Mouse (Mus musculus) Patski (cell line): ENCODE data around the gene Ndufb5. TPM values are rescaled to one million over a fixed set of nuclear protein-coding genes. Genes with fewer than 3 reads are reported as not detected.

Experiments
- ATAC-seq: fragments of 100-300 bp; one replicate; pipeline ENCODE4 v1.8.0; 2021
- CTCF ChIA-PET: fragments of 350-600 bp; sonication (Branson Sonifier 250); formaldehyde crosslinking; loops from one replicate; lab custom pipeline; 2022; ENCODE audit warnings: inconsistent platforms; lab: Charles Lee
- POLR2A ChIA-PET: fragments of 350-600 bp; sonication (Branson Sonifier 250); formaldehyde crosslinking; loops from one replicate; lab custom pipeline; 2022; ENCODE audit warnings: antibody characterized with exemption, inconsistent platforms; lab: Charles Lee
- DNase-seq: peaks from one replicate; pipeline ENCODE4 v3.0.0-alpha.2; 2011; ENCODE audit warnings: low read depth, low spot score
- H3K27me3 ChIP-seq: fragments of 371-371 bp; one replicate; pipeline ENCODE4 v1.5.1; 2021
- CTCF ChIP-seq: fragments of 100-300 bp; IDR thresholded peaks from one replicate; pipeline ENCODE4 v1.5.1; 2021
- in situ Hi-C: fragments of 300-500 bp; cut with MboI; formaldehyde crosslinking; loops from 3 replicates; pipeline ENCODE4 v1.11.1; 2018; ENCODE audit warnings: low pct_unique_long_range_greater_than_20kb, mixed read lengths
- polyA plus RNA-seq: library from polyadenylated mRNA; unstranded; gene quantifications from one replicate; pipeline ENCODE4 v1.2.3, GENCODE M21; 2021

Gene Ndufb5
- polyA plus RNA-seq = 385 TPM

GRCm38 (mm10) chr3:32736244-32737171 lies at the start of gene Ndufb5:
Gene Ndufb5 (plus strand): TSS chr3:32736990.
- POLR2A ChIA-PET = interaction anchor here (0.5 to 1.7 kb wide), 6 partner anchors 9 to 949 kb away, joined by 3 to 4 read pairs (median 3); no protein-coding TSS in a partner anchor
- CTCF ChIA-PET = interaction anchor here (1.2 to 1.3 kb wide), 2 partner anchors 9 to 20 kb away, joined by 3 to 4 read pairs; no protein-coding TSS in a partner anchor
- ATAC-seq (peak; percentile 93), DNase-seq (peak; percentile 99)
- no peaks in the 10 kb centered on the region for H3K27me3 ChIP-seq
- in situ Hi-C loops = no loop called here
- TF ChIP-seq CTCF = no peak

GRCm38 (mm10) chr3:32687156-32687555 lies 49.6 kb upstream of the Ndufb5 start:
- peaks cover 39% of the 10 kb centered on the region for H3K27me3 ChIP-seq
- TF ChIP-seq CTCF = no peak
- no peak for ATAC-seq
- in situ Hi-C loops = no loop called here
- ChIA-PET POLR2A (no interaction called here), CTCF (interaction anchor here (1.9 kb wide), 1 partner anchor 65 kb away, joined by 4 read pairs; no protein-coding TSS in a partner anchor)
- no peak for DNase-seq

GRCm38 (mm10) chr3:32689567-32689999 lies 47.2 kb upstream of the Ndufb5 start:
- ATAC-seq (no peak), DNase-seq (no peak)
- peaks cover 28% of the 10 kb centered on the region for H3K27me3 ChIP-seq
- ChIA-PET CTCF (no interaction called here), POLR2A (no interaction called here)
- TF ChIP-seq CTCF = no peak
- in situ Hi-C loops = no loop called here

GRCm38 (mm10) chr3:32690008-32690407 lies 46.8 kb upstream of the Ndufb5 start:
- H3K27me3 ChIP-seq = peaks cover 27% of the 10 kb centered on the region
- DNase-seq = no peak
- in situ Hi-C loops = loop anchor here (10.0 kb wide), 1 partner anchor 365 kb away; no protein-coding TSS in a partner anchor
- ChIA-PET POLR2A (no interaction called here), CTCF (no interaction called here)
- no peak for ATAC-seq
- no peak for TF ChIP-seq CTCF

GRCm38 (mm10) chr3:32690901-32691300 lies 45.9 kb upstream of the Ndufb5 start:
- ATAC-seq (no peak), DNase-seq (no peak)
- in situ Hi-C loops = loop anchor here (10.0 kb wide), 1 partner anchor 366 kb away; no protein-coding TSS in a partner anchor
- CTCF ChIA-PET = no interaction called here
- no peak for TF ChIP-seq CTCF
- H3K27me3 ChIP-seq = peaks cover 28% of the 10 kb centered on the region
- POLR2A ChIA-PET = no interaction called here

GRCm38 (mm10) chr3:32691841-32692240 lies 44.9 kb upstream of the Ndufb5 start:
- in situ Hi-C loops = loop anchor here (10.0 kb wide), 1 partner anchor 367 kb away; no protein-coding TSS in a partner anchor
- ATAC-seq = no peak
- ChIA-PET POLR2A (no interaction called here), CTCF (interaction anchor here (1.7 kb wide), 1 partner anchor 86 kb away, joined by 3 read pairs; no protein-coding TSS in a partner anchor)
- peaks cover 26% of the 10 kb centered on the region for H3K27me3 ChIP-seq
- no peak for DNase-seq
- TF ChIP-seq CTCF = no peak

GRCm38 (mm10) chr3:32694211-32694610 lies 42.6 kb upstream of the Ndufb5 start:
- POLR2A ChIA-PET = no interaction called here
- in situ Hi-C loops = loop anchor here (10.0 kb wide), 1 partner anchor 369 kb away; no protein-coding TSS in a partner anchor
- no peak for DNase-seq
- peaks cover 16% of the 10 kb centered on the region for H3K27me3 ChIP-seq
- no peak for TF ChIP-seq CTCF
- no peak for ATAC-seq
- CTCF ChIA-PET = interaction anchor here (3.1 kb wide), 1 partner anchor 84 kb away, joined by 9 read pairs; no protein-coding TSS in a partner anchor

- ChIA-PET POLR2A (no interaction called here), CTCF (interaction anchor here (1.8 to 3.1 kb wide), 2 partner anchors 25 to 85 kb away, joined by 3 to 9 read pairs; no protein-coding TSS in a partner anchor)
- in situ Hi-C loops = loop anchor here (5.0 to 10.0 kb wide), 3 partner anchors 88 to 903 kb away; no protein-coding TSS in a partner anchor
- peak; percentile 15 for TF ChIP-seq CTCF
- ATAC-seq (no peak), DNase-seq (no peak)
- H3K27me3 ChIP-seq = peaks cover 16% of the 10 kb centered on the region
Observed at GRCm38 (mm10) chr3:32694737-32695582, 41.8 kb upstream of the Ndufb5 start.

- in situ Hi-C loops = loop anchor here (5.0 to 10.0 kb wide), 3 partner anchors 88 to 903 kb away; no protein-coding TSS in a partner anchor
- TF ChIP-seq CTCF = no peak
- POLR2A ChIA-PET = no interaction called here
- ATAC-seq (no peak), DNase-seq (no peak)
- H3K27me3 ChIP-seq = peaks cover 16% of the 10 kb centered on the region
- CTCF ChIA-PET = interaction anchor here (1.8 to 3.1 kb wide), 2 partner anchors 26 to 85 kb away, joined by 3 to 9 read pairs; no protein-coding TSS in a partner anchor
Observed at GRCm38 (mm10) chr3:32695583-32695980, 41.2 kb upstream of the Ndufb5 start.
